In the genomic region with DNA sequence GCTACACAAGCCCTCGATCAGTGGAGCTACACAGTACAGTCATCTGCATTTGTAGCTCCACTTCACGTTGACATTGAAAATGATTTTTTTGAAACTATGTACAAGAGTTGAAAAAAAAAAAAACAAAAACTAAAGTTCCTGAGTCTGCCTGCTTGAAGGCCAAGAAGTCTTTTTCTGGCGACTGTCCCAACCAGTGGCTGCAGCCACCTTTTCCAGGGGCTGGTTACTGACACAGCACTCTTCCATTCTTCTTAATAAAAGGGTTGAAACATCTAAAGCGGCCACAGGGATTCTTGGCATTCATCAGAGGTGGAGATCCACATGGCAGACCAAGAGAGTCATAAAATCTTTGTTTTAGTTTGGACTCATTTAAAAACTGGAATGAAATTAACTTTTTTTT, we compare ENCODE assay signal across 15 mouse cellular contexts.
"Had no signal": no experiment of that assay in that cellular context is flagged by ENCODE, and none has a peak within 500 bp of the region (broad histone marks: within the 10 kb centered on the region; RNA-seq: fewer than 3 reads in every experiment).

No protein-coding gene starts in this region.

- H3K9ac ChIP-seq: neural tube, embryonic 12.5 days; neural tube, embryonic 13.5 days; neural tube, embryonic 15.5 days; stomach, embryonic 15.5 days had no signal

- DNase-seq: retina, postnatal 1 day; right cerebral cortex, adult 18-20 months; right cerebral cortex, postnatal 14 days; right cerebral cortex, postnatal 25 days; right cerebral cortex, postnatal 4 days; spleen, adult 18-20 months; thymus, adult 18-20 months; thymus, adult 2 months; thymus, postnatal 25 days; thymus, postnatal 4 days had no signal

- H3K4me1 ChIP-seq: neural tube, embryonic 12.5 days; neural tube, embryonic 15.5 days; stomach, embryonic 15.5 days had no signal

- H3K36me3 ChIP-seq: neural tube, embryonic 12.5 days; neural tube, embryonic 13.5 days; neural tube, embryonic 15.5 days; stomach, embryonic 15.5 days had no signal

- H3K9me3 ChIP-seq: neural tube, embryonic 12.5 days; neural tube, embryonic 13.5 days; neural tube, embryonic 15.5 days; stomach, embryonic 15.5 days had no signal

- H3K4me3 ChIP-seq: neural tube, embryonic 12.5 days; neural tube, embryonic 13.5 days; neural tube, embryonic 15.5 days; stomach, embryonic 15.5 days had no signal

- H3K27ac ChIP-seq: neural tube, embryonic 12.5 days; neural tube, embryonic 13.5 days; neural tube, embryonic 15.5 days; stomach, embryonic 15.5 days; stomach, postnatal 0 days had no signal

- H3K27me3 ChIP-seq: neural tube, embryonic 12.5 days; neural tube, embryonic 13.5 days; neural tube, embryonic 15.5 days; stomach, embryonic 15.5 days had no signal

- H3K4me2 ChIP-seq: neural tube, embryonic 12.5 days; neural tube, embryonic 13.5 days; neural tube, embryonic 15.5 days; stomach, embryonic 15.5 days had no signal
